Mouse (Mus musculus) limb, embryonic 13.5 days (tissue): ENCODE results near the gene Wdr53. TPM values are rescaled to one million over a fixed set of nuclear protein-coding genes. Genes with fewer than 3 reads are reported as not detected.
"Not testable (repeated sequence)": the region's sequence is repeated elsewhere in the genome, so short reads cannot be mapped to it uniquely, and the experiment has no call there.

Experiments used
- ATAC-seq: fragments of 200-750 bp; cut with Nextera tagmentation; 2 replicates; pipeline ENCODE4 v1.8.0; 2017; ENCODE audit warnings: low read depth, moderate number of reproducible peaks, moderate TSS enrichment; ENCODE audit not compliant: low FRiP score
- H3K27ac ChIP-seq: fragments of 300-500 bp; sonication (generic); 2 replicates; pipeline ENCODE4 v1.5.1; 2015; ENCODE audit warnings: inconsistent platforms, mild to moderate bottlenecking, moderate library complexity
- H3K27me3 ChIP-seq: fragments of 300-500 bp; sonication (generic); 2 replicates; pipeline ENCODE4 v1.6.1; 2015; ENCODE audit warnings: mild to moderate bottlenecking, inconsistent platforms
- H3K36me3 ChIP-seq: fragments of 300-500 bp; sonication (generic); 2 replicates; pipeline ENCODE4 v1.6.1; 2015; ENCODE audit warnings: inconsistent platforms, mild to moderate bottlenecking, moderate library complexity
- H3K4me1 ChIP-seq: fragments of 300-500 bp; sonication (generic); 2 replicates; pipeline ENCODE4 v1.6.1; 2015; ENCODE audit warnings: inconsistent platforms
- H3K4me2 ChIP-seq: fragments of 300-500 bp; sonication (generic); replicated peaks from 2 replicates; pipeline ENCODE4 v1.6.1; 2015; ENCODE audit warnings: inconsistent platforms, mild to moderate bottlenecking, moderate library complexity
- H3K4me3 ChIP-seq: fragments of 300-500 bp; sonication (generic); 2 replicates; pipeline ENCODE4 v1.5.1; 2015; ENCODE audit warnings: moderate library complexity, mild to moderate bottlenecking, inconsistent platforms
- H3K9ac ChIP-seq: fragments of 300-500 bp; sonication (generic); 2 replicates; pipeline ENCODE4 v1.6.1; 2015; ENCODE audit warnings: mild to moderate bottlenecking, inconsistent platforms
- H3K9me3 ChIP-seq: fragments of 300-500 bp; sonication (generic); 2 replicates; pipeline ENCODE4 v1.6.1; 2016; ENCODE audit warnings: inconsistent platforms
- WGBS: fragments of 180-500 bp; shearing (Covaris S2); methylation state at CpG from one replicate; pipeline ENCODE4 v1.1.7; 2015; 5-methylcytosine and 5-hydroxymethylcytosine counted together
- microRNA counts: library from miRNA; unstranded; fragments of <30 nt; microRNA quantifications from one replicate; lab custom pipeline; 2016
- microRNA-seq: library from miRNA; unstranded; fragments of <30 nt; microRNA quantifications from one replicate; pipeline ENCODE4, GENCODE M21; 2016
- polyA plus RNA-seq: library from polyadenylated mRNA; unstranded; fragments of >200 nt; fragmentation: Nextera tagmentation; extraction: Ambion mirVana; gene quantifications from 2 replicates; pipeline ENCODE4 v1.2.1, GENCODE M21; 2015

Wdr53 gene
- polyA plus RNA-seq, 1 experiment from 2014 or later, result 18.6 TPM

DNA sequence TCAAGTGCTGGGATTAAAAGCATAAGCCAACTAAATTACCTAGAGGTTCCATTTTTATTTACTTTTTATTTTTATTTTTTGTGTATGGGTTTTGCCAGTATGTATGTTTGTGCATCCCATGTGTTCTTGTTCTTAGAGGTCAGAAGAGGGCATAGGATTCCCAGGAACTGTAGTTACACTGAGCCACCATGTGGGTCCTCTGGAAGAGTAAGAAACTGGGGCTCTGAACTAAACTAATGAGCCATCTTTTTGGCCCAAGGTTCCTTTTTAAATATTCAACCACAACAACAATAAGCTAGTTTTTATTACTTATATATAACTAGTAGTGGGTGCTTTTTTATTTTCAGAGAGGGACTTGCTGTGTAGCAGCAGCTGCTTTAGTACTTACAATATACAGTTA is 35.6 kb downstream of the Wdr53 start:
- Histone ChIP-seq H3K36me3 (peaks cover 63% of the 10 kb centered on the region), H3K27me3 (no peaks in the 10 kb centered on the region), H3K9me3 (peaks cover 8% of the 10 kb centered on the region; the same call in 1 of the 2 replicates), H3K9ac (no peak overlapping the region), H3K4me2 (no peak overlapping the region), H3K27ac (no peak overlapping the region), H3K4me3 (no peak overlapping the region), H3K4me1 (peaks cover 31% of the 10 kb centered on the region)
- ATAC-seq, result no peak

DNA sequence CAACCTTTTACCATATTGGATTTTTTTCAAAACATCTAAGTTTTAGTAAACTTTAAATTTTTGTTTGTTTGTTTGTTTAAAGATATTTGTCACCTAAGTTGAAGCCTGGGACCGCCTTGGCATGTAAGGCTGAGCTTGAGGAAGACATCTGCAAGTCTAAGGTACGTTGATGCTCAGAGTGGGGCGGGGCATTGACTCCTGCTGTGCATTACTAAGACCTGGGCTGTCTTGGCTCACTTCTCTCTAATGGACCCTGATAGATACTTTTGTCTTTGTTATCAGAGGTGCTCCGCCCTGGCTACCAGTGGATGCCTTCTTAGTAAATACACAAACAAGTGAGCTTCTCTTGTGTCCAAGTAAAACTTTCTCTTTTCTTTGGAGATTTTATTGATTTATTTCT is 44.8 kb downstream of the Wdr53 start:
- H3K36me3 ChIP-seq, result peaks cover 59% of the 10 kb centered on the region
- H3K9ac ChIP-seq, result no peak overlapping the region
- H3K4me3 ChIP-seq, result no peak overlapping the region
- no peak overlapping the region for H3K4me2 ChIP-seq
- no peak overlapping the region for H3K27ac ChIP-seq
- 95% methylated on average over 4 of the region's 4 CpGs for WGBS
- ATAC-seq, result no peak
- no peaks in the 10 kb centered on the region for H3K9me3 ChIP-seq
- H3K27me3 ChIP-seq, result no peaks in the 10 kb centered on the region
- no peaks in the 10 kb centered on the region for H3K4me1 ChIP-seq

- H3K4me2 ChIP-seq, H3K9me3 ChIP-seq, H3K4me3 ChIP-seq, H3K27ac ChIP-seq, ATAC-seq, H3K9ac ChIP-seq, H3K4me1 ChIP-seq, H3K27me3 ChIP-seq: not testable (repeated sequence)
- H3K36me3 ChIP-seq, result peaks cover 63% of the 10 kb centered on the region
- WGBS, result 97% methylated on average over 4 of the region's 4 CpGs
Observed at GRCm38 (mm10) chr16:32299617-32300016, 52.6 kb downstream of the Wdr53 start.

GRCm38 (mm10) chr16:32303046-32303445 is 56.0 kb downstream of the Wdr53 start:
- Histone ChIP-seq H3K27me3 (no peaks in the 10 kb centered on the region), H3K9ac (no peak overlapping the region), H3K4me3 (no peak overlapping the region), H3K27ac (no peak overlapping the region), H3K4me1 (no peaks in the 10 kb centered on the region), H3K36me3 (peaks cover 38% of the 10 kb centered on the region), H3K9me3 (no peaks in the 10 kb centered on the region), H3K4me2 (no peak overlapping the region)
- ATAC-seq, result no peak
- 60% methylated on average over 1 of the region's 1 CpGs for WGBS

- no peaks in the 10 kb centered on the region for H3K4me1 ChIP-seq
- no peak overlapping the region for H3K4me3 ChIP-seq
- H3K9me3 ChIP-seq, result no peaks in the 10 kb centered on the region
- no peak overlapping the region for H3K4me2 ChIP-seq
- no peak for ATAC-seq
- 95% methylated on average over 7 of the region's 7 CpGs for WGBS
- no peak overlapping the region for H3K9ac ChIP-seq
- no peaks in the 10 kb centered on the region for H3K27me3 ChIP-seq
- peaks cover 29% of the 10 kb centered on the region for H3K36me3 ChIP-seq
- no peak overlapping the region for H3K27ac ChIP-seq
Observed at GRCm38 (mm10) chr16:32303886-32304285, 56.9 kb downstream of the Wdr53 start.

MicroRNAs encoded within 50 kb of the gene (microRNA counts, 519-probe panel; counts per million panel counts)
- microRNA mmu-miR-1946a (lab: Ali Mortazavi, UCI), result not detected

Small RNA genes within 50 kb of the gene (microRNA-seq; reads per million reads assigned to microRNA genes)
- gene Mir1946a, result not detected

Other genes starting within 250 kb of the Wdr53 start
- 16.8 and 18.2 TPM in 2 replicates for gene Senp5, start 243.9 kb upstream of the Wdr53 start, polyA plus RNA-seq
- 30.0 and 32.3 TPM in 2 replicates for gene Pak2, start 167.9 kb upstream of the Wdr53 start, polyA plus RNA-seq
- 124 and 126 TPM in 2 replicates for gene Pigx, start 147.5 kb upstream of the Wdr53 start, polyA plus RNA-seq
- 30.0 and 33.2 TPM in 2 replicates for gene Cep19, start 147.4 kb upstream of the Wdr53 start, polyA plus RNA-seq
- gene Nrros, start 81.6 kb upstream of the Wdr53 start, polyA plus RNA-seq, result 12.3 and 14.3 TPM in 2 replicates
- 0.36 TPM in 1 of 2 replicates, not detected in the other for gene Bex6, start 67.4 kb upstream of the Wdr53 start, polyA plus RNA-seq
- 10.5 and 12.3 TPM in 2 replicates for gene Fbxo45, start 69 bp upstream of the Wdr53 start, polyA plus RNA-seq
- gene Smco1, start 24.2 kb downstream of the Wdr53 start, polyA plus RNA-seq, result not detected in 2 replicates
- gene Rnf168, start 30.2 kb downstream of the Wdr53 start, polyA plus RNA-seq, result 37.1 and 37.2 TPM in 2 replicates
- 29.4 and 35.7 TPM in 2 replicates for gene Ubxn7, start 85.0 kb downstream of the Wdr53 start, polyA plus RNA-seq
- gene Tm4sf19, start 153.3 kb downstream of the Wdr53 start, polyA plus RNA-seq, result not detected in 2 replicates
- 25.5 and 29.5 TPM in 2 replicates for gene Tctex1d2, start 172.5 kb downstream of the Wdr53 start, polyA plus RNA-seq
- 43.3 and 45.6 TPM in 2 replicates for gene Pcyt1a, start 183.7 kb downstream of the Wdr53 start, polyA plus RNA-seq
- 0.46 and 0.56 TPM in 2 replicates for gene Slc51a, start 240.7 kb downstream of the Wdr53 start, polyA plus RNA-seq
- gene Zdhhc19, start 249.0 kb downstream of the Wdr53 start, polyA plus RNA-seq, result not detected in 2 replicates